Mouse (Mus musculus) MEL (cell line): Measurements from ENCODE around the gene Dydc2.

ENCODE experiments used
- CTCF ChIP-seq, 3 experiments: IDR thresholded peaks in 2 of 3; conservative IDR thresholded peaks in 1 of 3; 2 replicates each; pipeline ENCODE4 v1.5.1; 2011 to 2012; ENCODE audit warnings: low read length in 3 of 3, low read depth in 2 of 3, mild to moderate bottlenecking in 2 of 3, improper control_type of control experiment in 1 of 3, inconsistent platforms in 1 of 3, mixed read lengths in 1 of 3, moderate library complexity in 1 of 3; ENCODE audit not compliant: control insufficient read depth in 1 of 3, insufficient read depth in 1 of 3, poor library complexity in 1 of 3, severe bottlenecking in 1 of 3
- POLR2AphosphoS2 ChIP-seq: IDR thresholded peaks from 2 replicates; pipeline ENCODE4 v1.6.1; 2011; ENCODE audit warnings: low read length, improper control_type of control experiment
- USF1 ChIP-seq: IDR thresholded peaks from 2 replicates; pipeline ENCODE4 v1.6.1; 2014; ENCODE audit warnings: low read depth, mild to moderate bottlenecking, inconsistent platforms, low read length, improper control_type of control experiment, moderate library complexity

DNA sequence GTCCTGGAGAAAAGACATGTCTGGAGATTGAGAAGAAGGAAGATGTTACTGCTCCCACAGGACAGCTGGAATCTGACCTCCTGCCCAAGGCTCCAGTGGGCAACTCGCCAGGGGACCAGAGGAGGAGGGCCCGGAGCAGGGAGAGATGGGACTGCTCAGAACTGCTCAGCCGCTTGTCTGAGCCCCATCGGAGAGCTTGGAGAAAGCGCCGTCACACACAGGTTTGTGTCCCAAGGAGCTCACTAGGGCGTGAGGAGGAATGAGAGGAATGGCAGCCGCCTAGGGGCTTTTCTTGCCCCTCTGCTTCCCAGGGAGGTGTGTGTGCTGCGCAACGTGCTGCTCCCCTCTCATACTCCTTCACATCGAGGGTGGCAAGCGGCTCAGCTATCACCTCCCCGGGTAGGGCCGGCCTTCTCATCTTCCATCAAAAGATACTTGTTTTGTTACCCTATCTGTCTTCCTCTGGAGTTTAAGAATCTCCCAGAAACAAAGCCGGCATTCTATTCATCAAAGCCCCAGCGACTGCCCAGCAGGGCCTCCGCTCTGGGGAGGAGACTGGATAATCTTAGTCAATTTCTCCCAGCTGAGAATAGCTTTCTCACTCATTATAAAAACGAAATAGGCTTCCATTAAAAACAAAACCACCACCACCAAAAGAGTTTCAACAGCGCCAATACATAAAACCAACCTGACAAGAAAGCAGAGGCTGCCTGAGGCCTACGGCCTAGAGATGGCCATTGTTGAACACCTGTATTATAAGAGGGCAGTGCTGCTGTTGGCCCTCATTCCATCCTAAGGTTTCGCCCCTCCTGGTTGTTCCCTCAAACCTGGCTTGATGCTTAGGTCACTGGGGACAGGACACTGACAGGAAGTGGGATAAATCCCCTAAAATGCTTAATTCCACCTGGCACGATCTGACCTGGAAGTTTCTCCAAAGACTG, 64.5 kb downstream of the Dydc2 start:
- TF ChIP-seq CTCF (IDR thresholded peaks at IDR 0.05 in 2 of 3, conservative IDR thresholded peaks at IDR 0.05 in 1 of 3; ENCODE audit: control insufficient read depth in 1 of 3, insufficient read depth in 1 of 3, low read depth in 2 of 3, low read length in 3 of 3, poor library complexity in 1 of 3, severe bottlenecking in 1 of 3) (no peak), USF1 (no peak), POLR2AphosphoS2 (no peak)
